Mouse (Mus musculus): ENCODE measurements around the gene Oxsr1.

DNA sequence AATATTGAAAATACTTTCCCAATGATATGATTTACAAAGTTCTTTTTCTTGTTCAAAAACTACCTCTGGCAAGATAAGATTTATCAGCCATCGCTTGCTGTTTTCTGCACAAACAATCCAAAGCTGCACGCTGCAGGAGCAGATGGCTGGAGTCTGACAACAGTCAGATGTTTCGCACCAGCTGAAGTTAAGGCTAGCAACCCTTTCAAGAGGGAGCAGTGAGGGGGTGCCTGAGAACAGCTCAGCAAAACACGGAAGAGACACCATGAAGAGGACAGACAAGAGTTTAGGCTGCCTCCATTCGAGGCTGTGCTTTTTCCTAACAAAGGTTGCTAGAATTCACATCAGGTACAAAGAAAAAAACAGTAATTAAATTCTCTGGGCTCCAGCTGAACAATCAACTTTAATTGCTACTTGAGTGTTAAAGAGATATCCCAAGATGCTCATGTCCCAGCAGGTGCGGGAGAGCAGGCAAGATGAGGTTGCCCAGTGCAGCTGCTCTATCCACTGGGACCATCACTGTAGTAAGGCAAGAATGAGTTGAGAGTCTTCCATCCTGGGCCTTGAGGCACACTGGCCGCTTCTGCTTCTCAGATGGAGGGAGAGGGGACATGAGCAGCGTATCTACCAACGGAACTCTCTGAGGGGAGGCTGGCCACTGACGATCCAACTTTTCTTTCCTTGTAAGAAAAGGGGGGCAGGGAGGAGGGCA is 81.8 kb downstream of the Oxsr1 start:
- TF ChIP-seq CTCF (IDR thresholded peaks at IDR 0.05; ENCODE audit: low read depth, low read length) (no peak), POLR2A (IDR thresholded peaks at IDR 0.05; ENCODE audit: extremely low read depth, insufficient read depth, low read length) (no peak)
